Mouse (Mus musculus) heart, embryonic 12.5 days (tissue): ENCODE measurements around the gene Scai. TPM values are rescaled to one million over a fixed set of nuclear protein-coding genes. Genes with fewer than 3 reads are reported as not detected.
"Not testable (repeated sequence)": the region's sequence is repeated elsewhere in the genome, so short reads cannot be mapped to it uniquely, and the experiment has no call there.

Experiments
- ATAC-seq: fragments of 200-750 bp; cut with Nextera tagmentation; 2 replicates; pipeline ENCODE4 v1.8.0; 2017; ENCODE audit warnings: moderate TSS enrichment, moderate library complexity; ENCODE audit not compliant: insufficient number of reproducible peaks, low FRiP score
- H3K27ac ChIP-seq: fragments of 300-500 bp; sonication (generic); 2 replicates; pipeline ENCODE4 v1.5.1; 2016; ENCODE audit warnings: mild to moderate bottlenecking, moderate library complexity; ENCODE audit not compliant: poor library complexity, severe bottlenecking
- H3K27me3 ChIP-seq: fragments of 300-500 bp; sonication (generic); replicated peaks from 2 replicates; pipeline ENCODE4 v1.6.1; 2016; ENCODE audit warnings: mild to moderate bottlenecking, moderate library complexity
- H3K36me3 ChIP-seq: fragments of 300-500 bp; sonication (generic); 2 replicates; pipeline ENCODE4 v1.6.1; 2016; ENCODE audit warnings: mild to moderate bottlenecking, moderate library complexity
- H3K4me1 ChIP-seq: fragments of 300-500 bp; sonication (generic); replicated peaks from 2 replicates; pipeline ENCODE4 v1.6.1; 2016; ENCODE audit warnings: mild to moderate bottlenecking
- H3K4me2 ChIP-seq: fragments of 300-500 bp; sonication (generic); 2 replicates; pipeline ENCODE4 v1.6.1; 2016; ENCODE audit warnings: mild to moderate bottlenecking, moderate library complexity
- H3K4me3 ChIP-seq: fragments of 300-500 bp; sonication (generic); 2 replicates; pipeline ENCODE4 v1.5.1; 2016; ENCODE audit warnings: mild to moderate bottlenecking
- H3K9ac ChIP-seq: fragments of 300-500 bp; sonication (generic); 2 replicates; pipeline ENCODE4 v1.6.1; 2016; ENCODE audit warnings: mild to moderate bottlenecking, moderate library complexity
- H3K9me3 ChIP-seq: fragments of 300-500 bp; sonication (generic); replicated peaks from 2 replicates; pipeline ENCODE4 v1.6.1; 2016; ENCODE audit warnings: mild to moderate bottlenecking, moderate library complexity
- WGBS: fragments of 180-500 bp; shearing (Covaris S2); methylation state at CpG from one replicate; pipeline ENCODE4 v1.1.7; 2016; 5-methylcytosine and 5-hydroxymethylcytosine counted together
- polyA plus RNA-seq: library from polyadenylated mRNA; unstranded; fragments of >200 nt; fragmentation: Nextera tagmentation; extraction: Ambion mirVana; gene quantifications from 2 replicates; pipeline ENCODE4 v1.2.1, GENCODE M21; 2016

Scai gene
- polyA plus RNA-seq: 6.2 and 7.6 TPM in 2 replicates

- peak; percentile 100 for ATAC-seq
- peak within 1 kb of the TSS; percentile 83 for H3K4me3 ChIP-seq
- H3K27ac ChIP-seq: peak within 1 kb of the TSS; percentile 86
- H3K27me3 ChIP-seq: no peaks in the 10 kb centered on the region
- H3K36me3 ChIP-seq: peaks cover 3% of the 10 kb centered on the region; the same call in 1 of the 2 replicates
- peak within 1 kb of the TSS; percentile 84 for H3K9ac ChIP-seq
- H3K9me3 ChIP-seq: no peaks in the 10 kb centered on the region
- WGBS: 0% methylated on average over 41 of the region's 41 CpGs
- H3K4me1 ChIP-seq: peaks cover 8% of the 10 kb centered on the region; the same call in 1 of the 2 replicates
- peak within 1 kb of the TSS; percentile 88 for H3K4me2 ChIP-seq
These were observed at the start of gene Scai for GRCm38 (mm10) chr2:39190561-39191056. Gene Scai, minus strand, starts transcription at chr2:39190734.

GRCm38 (mm10) chr2:39226731-39227130 is 36.2 kb upstream of the Scai start:
- WGBS: 22% methylated on average over 3 of the region's 3 CpGs
- Histone ChIP-seq H3K9me3 (no peaks in the 10 kb centered on the region), H3K4me2 (peak overlapping the region; percentile 76), H3K27ac (no peak overlapping the region), H3K4me3 (peak overlapping the region; percentile 88), H3K4me1 (peaks cover 14% of the 10 kb centered on the region), H3K9ac (no peak overlapping the region), H3K36me3 (no peaks in the 10 kb centered on the region), H3K27me3 (no peaks in the 10 kb centered on the region)
- no peak for ATAC-seq

GRCm38 (mm10) chr2:39226019-39226640 is 35.6 kb upstream of the Scai start, which contains the start of gene Ppp6c:
Gene Ppp6c, minus strand, starts transcription at chr2:39226451.
- WGBS: under 1% methylated on average over 56 of the region's 56 CpGs
- peak within 1 kb of the TSS; percentile 76 for H3K4me2 ChIP-seq
- H3K4me3 ChIP-seq: peak within 1 kb of the TSS; percentile 88
- H3K27ac ChIP-seq: peak within 1 kb of the TSS; percentile 88
- H3K4me1 ChIP-seq: peaks cover 14% of the 10 kb centered on the region
- H3K9me3 ChIP-seq: no peaks in the 10 kb centered on the region
- no peaks in the 10 kb centered on the region for H3K36me3 ChIP-seq
- ATAC-seq: peak; percentile 97
- H3K9ac ChIP-seq: peak within 1 kb of the TSS; percentile 95
- no peaks in the 10 kb centered on the region for H3K27me3 ChIP-seq

- not testable (repeated sequence) for H3K27me3 ChIP-seq, H3K9me3 ChIP-seq, H3K36me3 ChIP-seq
- Histone ChIP-seq H3K4me2 (peak overlapping the region; percentile 76), H3K4me3 (peak overlapping the region; percentile 88), H3K9ac (peak overlapping the region; percentile 95), H3K4me1 (peaks cover 14% of the 10 kb centered on the region), H3K27ac (peak overlapping the region; percentile 88)
- peak; percentile 70 for ATAC-seq
- 3% methylated on average over 36 of the region's 36 CpGs for WGBS
These were observed 34.9 kb upstream of the Scai start for GRCm38 (mm10) chr2:39225331-39226018.

GRCm38 (mm10) chr2:39224621-39225020 is 34.1 kb upstream of the Scai start:
- no peak overlapping the region; the same call in 1 of the 2 replicates for H3K4me3 ChIP-seq
- H3K27ac ChIP-seq: no peak overlapping the region

GRCm38 (mm10) chr2:39220010-39220409 is 29.5 kb upstream of the Scai start:
- no peak for ATAC-seq
- H3K4me2 ChIP-seq: no peak overlapping the region
- 93% methylated on average over 6 of the region's 6 CpGs for WGBS

More at GRCm38 (mm10) chr2:39224621-39225020, 34.1 kb upstream of the Scai start:
- H3K36me3 ChIP-seq: no peaks in the 10 kb centered on the region
- H3K9ac ChIP-seq: 0 out of 2 replicates have a peak overlapping the region, but pooled peaks have one; percentile 11
- peaks cover 14% of the 10 kb centered on the region for H3K4me1 ChIP-seq
- no peaks in the 10 kb centered on the region for H3K9me3 ChIP-seq
- peak overlapping the region; percentile 53 for H3K4me2 ChIP-seq
- ATAC-seq: no peak
- H3K27me3 ChIP-seq: no peaks in the 10 kb centered on the region

GRCm38 (mm10) chr2:39219034-39219433 is 28.5 kb upstream of the Scai start:
- Histone ChIP-seq H3K36me3 (no peaks in the 10 kb centered on the region), H3K4me1 (0 out of 2 replicates have a peak, but pooled peaks cover 4% of the 10 kb centered on the region), H3K4me2 (no peak overlapping the region), H3K9me3 (no peaks in the 10 kb centered on the region), H3K9ac (no peak overlapping the region), H3K27ac (no peak overlapping the region), H3K4me3 (no peak overlapping the region), H3K27me3 (no peaks in the 10 kb centered on the region)
- no peak for ATAC-seq
- WGBS: 89% methylated on average over 3 of the region's 3 CpGs

More at GRCm38 (mm10) chr2:39220010-39220409, 29.5 kb upstream of the Scai start:
- Histone ChIP-seq H3K4me3 (no peak overlapping the region), H3K9ac (no peak overlapping the region), H3K9me3 (no peaks in the 10 kb centered on the region), H3K27me3 (no peaks in the 10 kb centered on the region), H3K27ac (no peak overlapping the region), H3K4me1 (peaks cover 11% of the 10 kb centered on the region), H3K36me3 (no peaks in the 10 kb centered on the region)

- no peak overlapping the region for H3K4me3 ChIP-seq
- no peaks in the 10 kb centered on the region for H3K36me3 ChIP-seq
- no peak for ATAC-seq
- no peaks in the 10 kb centered on the region for H3K27me3 ChIP-seq
- H3K27ac ChIP-seq: no peak overlapping the region
- H3K4me1 ChIP-seq: 0 out of 2 replicates have a peak, but pooled peaks cover 3% of the 10 kb centered on the region
- H3K4me2 ChIP-seq: no peak overlapping the region
- WGBS: 92% methylated on average over 4 of the region's 4 CpGs
- H3K9ac ChIP-seq: no peak overlapping the region
- H3K9me3 ChIP-seq: no peaks in the 10 kb centered on the region
These were observed 26.6 kb upstream of the Scai start for GRCm38 (mm10) chr2:39217150-39217549.

- Histone ChIP-seq H3K27ac (no peak overlapping the region), H3K9ac (no peak overlapping the region), H3K4me3 (no peak overlapping the region), H3K36me3 (peaks cover 11% of the 10 kb centered on the region), H3K4me1 (0 out of 2 replicates have a peak, but pooled peaks cover 3% of the 10 kb centered on the region), H3K27me3 (no peaks in the 10 kb centered on the region), H3K4me2 (no peak overlapping the region), H3K9me3 (no peaks in the 10 kb centered on the region)
- 86% methylated on average over 4 of the region's 4 CpGs for WGBS
- ATAC-seq: no peak
These were observed 20.2 kb upstream of the Scai start for GRCm38 (mm10) chr2:39210738-39211137.

- no peaks in the 10 kb centered on the region for H3K4me1 ChIP-seq
- WGBS: 83% methylated on average over 2 of the region's 2 CpGs
- H3K4me2 ChIP-seq: no peak overlapping the region
- H3K36me3 ChIP-seq: peaks cover 31% of the 10 kb centered on the region
- H3K4me3 ChIP-seq: no peak overlapping the region
- H3K27me3 ChIP-seq: no peaks in the 10 kb centered on the region
- no peak for ATAC-seq
- H3K9me3 ChIP-seq: no peaks in the 10 kb centered on the region
- H3K27ac ChIP-seq: no peak overlapping the region
- no peak overlapping the region for H3K9ac ChIP-seq
These were observed 12.8 kb upstream of the Scai start for GRCm38 (mm10) chr2:39203359-39203758.

- Histone ChIP-seq H3K9ac (no peak overlapping the region), H3K4me3 (no peak overlapping the region), H3K4me1 (peaks cover under 1% of the 10 kb centered on the region; the same call in 1 of the 2 replicates), H3K36me3 (peaks cover 12% of the 10 kb centered on the region), H3K9me3 (no peaks in the 10 kb centered on the region), H3K4me2 (no peak overlapping the region), H3K27ac (no peak overlapping the region), H3K27me3 (no peaks in the 10 kb centered on the region)
- ATAC-seq: no peak
- WGBS: 96% methylated on average over 2 of the region's 2 CpGs
These were observed 4.3 kb upstream of the Scai start for GRCm38 (mm10) chr2:39194809-39195208.
